ENCODE assay signal across 16 mouse cellular contexts in genomic region chr8:115855934-115856629, GRCm38 (mm10).
A peak's percentile ranks its signal among the peaks of the same experiment; 100 is the strongest.
DNase-seq lines count a peak whose midpoint lies in the region; ATAC-seq and TF ChIP-seq lines count a peak whose summit lies in the region.
"Had no signal": no experiment of that assay in that cellular context is flagged by ENCODE, and none has a peak within 500 bp of the region (broad histone marks: within the 10 kb centered on the region; RNA-seq: fewer than 3 reads in every experiment).

No protein-coding gene starts in this region.

- H3K4me2 ChIP-seq in intestine, postnatal 0 days (replicated peaks; ENCODE audit: low read depth): no peak overlapping the region
- no peak overlapping the region for H3K4me2 ChIP-seq in intestine, embryonic 16.5 days (ENCODE audit: low read depth, low read length)
- no peak overlapping the region for H3K4me2 ChIP-seq in kidney, postnatal 0 days (ENCODE audit: low read length)
- H3K4me2 ChIP-seq: hindbrain, embryonic 14.5 days; liver, embryonic 15.5 days had no signal

- ATAC-seq in intestine, postnatal 0 days: peak; percentile 31; the same call in 1 of the 2 replicates
- no peak for ATAC-seq in intestine, embryonic 16.5 days
- ATAC-seq in kidney, postnatal 0 days (replicated peaks; ENCODE audit: low FRiP score, low read depth): peak; percentile 69
- ATAC-seq: activated CD4-positive, CD25-positive, alpha-beta regulatory T cell, adult 4 months had no signal

- H3K27ac ChIP-seq in intestine, postnatal 0 days (ENCODE audit: low read depth, low read length): no peak overlapping the region; the same call in 1 of the 2 replicates
- no peak overlapping the region for H3K27ac ChIP-seq in intestine, embryonic 16.5 days (ENCODE audit: low read length)
- no peak overlapping the region for H3K27ac ChIP-seq in kidney, postnatal 0 days
- H3K27ac ChIP-seq: hindbrain, embryonic 14.5 days; layer of hippocampus, adult 2 months; liver, embryonic 15.5 days; midbrain, embryonic 10.5 days had no signal

- no peak overlapping the region for H3K4me3 ChIP-seq in intestine, postnatal 0 days (ENCODE audit: low read depth, low read length)
- no peak overlapping the region for H3K4me3 ChIP-seq in intestine, embryonic 16.5 days (ENCODE audit: low read length)
- H3K4me3 ChIP-seq in kidney, postnatal 0 days (replicated peaks; ENCODE audit: low read depth, low read length): no peak overlapping the region
- H3K4me3 ChIP-seq: layer of hippocampus, adult 2 months; liver, embryonic 15.5 days; midbrain, embryonic 10.5 days had no signal

- H3K4me1 ChIP-seq in intestine, postnatal 0 days (replicated peaks; ENCODE audit: control insufficient read depth, insufficient read depth, low read length): no peaks in the 10 kb centered on the region
- 0 out of 2 replicates have a peak, but pooled peaks cover 3% of the 10 kb centered on the region for H3K4me1 ChIP-seq in intestine, embryonic 16.5 days (ENCODE audit: control insufficient read depth, insufficient read depth, low read length)
- H3K4me1 ChIP-seq in kidney, postnatal 0 days (replicated peaks; ENCODE audit: insufficient read depth, low read length): no peaks in the 10 kb centered on the region; the same call in 1 of the 2 replicates
- H3K4me1 ChIP-seq: liver, embryonic 15.5 days; midbrain, embryonic 10.5 days had no signal

- H3K9ac ChIP-seq in intestine, postnatal 0 days (ENCODE audit: low read depth, low read length): no peak overlapping the region
- H3K9ac ChIP-seq in intestine, embryonic 16.5 days (ENCODE audit: low read depth, low read length): no peak overlapping the region
- H3K9ac ChIP-seq in kidney, postnatal 0 days (ENCODE audit: low read depth, low read length): no peak overlapping the region
- H3K9ac ChIP-seq: hindbrain, embryonic 14.5 days; liver, embryonic 15.5 days had no signal

- 65% methylated on average over 8 of the region's 8 CpGs for WGBS in intestine, postnatal 0 days
- WGBS in intestine, embryonic 16.5 days: 74% methylated on average over 8 of the region's 8 CpGs
- 38% methylated on average over 8 of the region's 8 CpGs for WGBS in kidney, postnatal 0 days

- no peak for TF ChIP-seq CTCF in intestine, postnatal 0 days (IDR thresholded peaks at IDR 0.05; ENCODE audit: low read depth)
- TF ChIP-seq CTCF in kidney, postnatal 0 days (IDR thresholded peaks at IDR 0.05; ENCODE audit: low read depth): no peak

- no peaks in the 10 kb centered on the region for H3K36me3 ChIP-seq in intestine, postnatal 0 days (ENCODE audit: control insufficient read depth, insufficient read depth)
- no peaks in the 10 kb centered on the region for H3K36me3 ChIP-seq in intestine, embryonic 16.5 days (ENCODE audit: control insufficient read depth, insufficient read depth, low read length)
- H3K36me3 ChIP-seq in kidney, postnatal 0 days (ENCODE audit: insufficient read depth, low read length): no peaks in the 10 kb centered on the region
- H3K36me3 ChIP-seq: liver, embryonic 15.5 days; midbrain, embryonic 10.5 days had no signal

- no peaks in the 10 kb centered on the region for H3K27me3 ChIP-seq in intestine, postnatal 0 days (replicated peaks; ENCODE audit: control insufficient read depth, insufficient read depth, low read length)
- no peaks in the 10 kb centered on the region for H3K27me3 ChIP-seq in intestine, embryonic 16.5 days (replicated peaks; ENCODE audit: control insufficient read depth, insufficient read depth, low read length)
- no peaks in the 10 kb centered on the region for H3K27me3 ChIP-seq in kidney, postnatal 0 days (ENCODE audit: insufficient read depth, low read length)
- H3K27me3 ChIP-seq: liver, embryonic 15.5 days had no signal

- DNase-seq in gastrocnemius, postnatal 25 days: peak; percentile 24
- peak; percentile 46 for DNase-seq in kidney, postnatal 0 days (ENCODE audit: low spot score)
- DNase-seq in yolk sac, embryonic 10.5 days (ENCODE audit: low spot score): peak; percentile 80
- no peak for DNase-seq in thymus, postnatal 36 days
- DNase-seq in cerebellum, postnatal 4 days (ENCODE audit: low spot score in 2 of 2): no peak
- no peak for DNase-seq in left cerebral cortex, adult 9 months (ENCODE audit: low spot score in 2 of 2)
- DNase-seq: cerebellum, adult 9-10 months; lung, postnatal 14 days; thymus, adult 2 months had no signal

- H3K9me3 ChIP-seq in intestine, postnatal 0 days (ENCODE audit: control insufficient read depth): no peaks in the 10 kb centered on the region
- H3K9me3 ChIP-seq in intestine, embryonic 16.5 days (ENCODE audit: control insufficient read depth, low read length): no peaks in the 10 kb centered on the region
- no peaks in the 10 kb centered on the region for H3K9me3 ChIP-seq in kidney, postnatal 0 days (replicated peaks; ENCODE audit: low read length)
- H3K9me3 ChIP-seq: liver, embryonic 15.5 days; midbrain, embryonic 10.5 days had no signal

Comparison
In these comparisons a context has a peak if more than half of its experiments do, and no peak if none do; other contexts are left out.
1. DNase-seq: peak in gastrocnemius, postnatal 25 days (single experiment), kidney, postnatal 0 days (single experiment) and yolk sac, embryonic 10.5 days (single experiment); none in thymus, postnatal 36 days (0 of 2), cerebellum, postnatal 4 days (0 of 2) and left cerebral cortex, adult 9 months (0 of 2).